Mouse (Mus musculus): Measurements from ENCODE around the gene Rasgef1b.

DNA sequence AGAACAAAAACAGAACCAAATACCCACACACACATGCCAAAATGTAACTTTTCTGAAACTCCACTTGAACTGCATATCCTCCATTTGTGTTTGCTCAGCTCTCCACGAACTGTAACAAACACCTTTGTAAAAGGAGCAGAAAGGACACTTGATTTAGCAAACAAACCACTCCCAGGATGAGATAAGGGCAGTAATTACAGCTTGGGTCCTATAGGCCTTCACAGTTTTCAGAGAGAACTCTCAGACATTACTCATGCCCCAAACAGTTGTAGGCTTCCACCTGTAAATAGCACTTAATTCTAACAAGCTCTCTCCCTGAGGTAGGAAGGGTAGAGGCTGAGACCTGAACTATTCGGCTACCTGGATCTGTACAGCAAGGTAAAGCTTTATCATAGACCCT is 309.0 kb downstream of the Rasgef1b start:
- TF ChIP-seq POLR2A (IDR thresholded peaks at IDR 0.05; ENCODE audit: borderline replicate concordance, control insufficient read depth, low read depth, low read length) (no peak), CTCF (IDR thresholded peaks at IDR 0.05; ENCODE audit: control insufficient read depth, insufficient read depth, low read length) (no peak)
